Mouse (Mus musculus) embryonic facial prominence, embryonic 10.5 days (tissue): Measurements from ENCODE around the gene Wfdc5. TPM values are rescaled to one million over a fixed set of nuclear protein-coding genes. Genes with fewer than 3 reads are reported as not detected.
"Not testable (repeated sequence)": the region's sequence is repeated elsewhere in the genome, so short reads cannot be mapped to it uniquely, and the experiment has no call there.

Experiments
- DNase-seq: peaks from one replicate; pipeline ENCODE4 v3.0.0-alpha.2; 2017; ENCODE audit warnings: low spot score
- H3K27ac ChIP-seq: fragments of 300-500 bp; sonication (generic); replicated peaks from 2 replicates; pipeline ENCODE4 v1.5.1; 2016; ENCODE audit warnings: mild to moderate bottlenecking
- H3K27me3 ChIP-seq: fragments of 300-500 bp; sonication (generic); replicated peaks from 2 replicates; pipeline ENCODE4 v1.6.1; 2016; ENCODE audit warnings: low read depth, mild to moderate bottlenecking; ENCODE audit not compliant: poor library complexity, severe bottlenecking
- H3K36me3 ChIP-seq: fragments of 300-500 bp; sonication (generic); replicated peaks from 2 replicates; pipeline ENCODE4 v1.6.1; 2016; ENCODE audit warnings: mild to moderate bottlenecking, moderate library complexity
- H3K4me1 ChIP-seq: fragments of 300-500 bp; sonication (generic); 2 replicates; pipeline ENCODE4 v1.6.1; 2016
- H3K4me3 ChIP-seq: fragments of 300-500 bp; sonication (generic); 2 replicates; pipeline ENCODE4 v1.5.1; 2016; ENCODE audit warnings: mild to moderate bottlenecking, moderate library complexity
- H3K9me3 ChIP-seq: fragments of 300-500 bp; sonication (generic); 2 replicates; pipeline ENCODE4 v1.6.1; 2016; ENCODE audit warnings: mild to moderate bottlenecking
- whole genome bisulfite sequencing: fragments of 180-500 bp; shearing (Covaris S2); methylation state at CpG from one replicate; pipeline ENCODE4 v1.1.7; 2016; 5-methylcytosine and 5-hydroxymethylcytosine counted together
- polyA plus RNA-seq: library from polyadenylated mRNA; unstranded; fragments of >200 nt; fragmentation: Nextera tagmentation; extraction: Ambion mirVana; gene quantifications from 2 replicates; pipeline ENCODE4 v1.2.1, GENCODE M21; 2016

The Wfdc5 gene
- polyA plus RNA-seq: not detected in 2 replicates

- WGBS: 81% methylated on average over 7 of the region's 7 CpGs
- Histone ChIP-seq H3K27ac (no peak within 1 kb of the TSS), H3K9me3 (no peaks in the 10 kb centered on the region), H3K36me3 (no peaks in the 10 kb centered on the region), H3K4me1 (peaks cover 19% of the 10 kb centered on the region), H3K27me3 (0 out of 2 replicates have a peak, but pooled peaks cover 6% of the 10 kb centered on the region), H3K4me3 (no peak within 1 kb of the TSS)
- no peak for DNase-seq
Measured at GRCm38 (mm10) chr2:164182692-164183255, at the start of gene Wfdc5. Gene Wfdc5, minus strand, starts transcription at chr2:164182742.

- WGBS: 84% methylated on average over 8 of the region's 8 CpGs
- H3K36me3 ChIP-seq: no peaks in the 10 kb centered on the region
- no peaks in the 10 kb centered on the region for H3K9me3 ChIP-seq
- no peak overlapping the region for H3K4me3 ChIP-seq
- no peaks in the 10 kb centered on the region for H3K27me3 ChIP-seq
- DNase-seq: no peak
- no peaks in the 10 kb centered on the region for H3K4me1 ChIP-seq
- H3K27ac ChIP-seq: no peak overlapping the region
Measured at GRCm38 (mm10) chr2:164228361-164229070, 46.0 kb upstream of the Wfdc5 start.

- no peak within 1 kb of the TSS for H3K27ac ChIP-seq
- H3K36me3 ChIP-seq: no peaks in the 10 kb centered on the region
- no peaks in the 10 kb centered on the region for H3K9me3 ChIP-seq
- H3K4me1 ChIP-seq: no peaks in the 10 kb centered on the region
- H3K4me3 ChIP-seq: no peak within 1 kb of the TSS
- H3K27me3 ChIP-seq: no peaks in the 10 kb centered on the region
- WGBS: 82% methylated on average over 11 of the region's 11 CpGs
- no peak for DNase-seq
Measured at GRCm38 (mm10) chr2:164221522-164221921, 39.0 kb upstream of the Wfdc5 start, which contains the start of gene Wfdc15b. Gene Wfdc15b, minus strand, starts transcription at chr2:164221660.

GRCm38 (mm10) chr2:164219295-164219694 is 36.8 kb upstream of the Wfdc5 start:
- Histone ChIP-seq H3K4me3 (no peak overlapping the region), H3K36me3 (no peaks in the 10 kb centered on the region), H3K27me3 (no peaks in the 10 kb centered on the region), H3K9me3 (no peaks in the 10 kb centered on the region), H3K27ac (no peak overlapping the region), H3K4me1 (no peaks in the 10 kb centered on the region)
- 88% methylated on average over 9 of the region's 9 CpGs for WGBS
- DNase-seq: no peak

- Histone ChIP-seq H3K4me3 (no peak overlapping the region), H3K36me3 (no peaks in the 10 kb centered on the region), H3K4me1 (no peaks in the 10 kb centered on the region), H3K9me3 (no peaks in the 10 kb centered on the region), H3K27ac (no peak overlapping the region), H3K27me3 (no peaks in the 10 kb centered on the region)
- WGBS: 86% methylated on average over 5 of the region's 5 CpGs
- no peak for DNase-seq
Measured at GRCm38 (mm10) chr2:164212711-164213110, 30.2 kb upstream of the Wfdc5 start.

GRCm38 (mm10) chr2:164210892-164211291 is 28.4 kb upstream of the Wfdc5 start:
- H3K36me3 ChIP-seq: no peaks in the 10 kb centered on the region
- WGBS: 89% methylated on average over 4 of the region's 4 CpGs
- no peak overlapping the region for H3K4me3 ChIP-seq
- no peak for DNase-seq
- H3K27me3 ChIP-seq: no peaks in the 10 kb centered on the region
- H3K27ac ChIP-seq: no peak overlapping the region
- no peaks in the 10 kb centered on the region for H3K4me1 ChIP-seq
- no peaks in the 10 kb centered on the region for H3K9me3 ChIP-seq

GRCm38 (mm10) chr2:164206676-164207075 is 24.1 kb upstream of the Wfdc5 start:
- Histone ChIP-seq H3K27ac (no peak overlapping the region), H3K9me3 (no peaks in the 10 kb centered on the region), H3K4me1 (no peaks in the 10 kb centered on the region), H3K4me3 (no peak overlapping the region), H3K36me3 (no peaks in the 10 kb centered on the region), H3K27me3 (no peaks in the 10 kb centered on the region)
- 79% methylated on average over 4 of the region's 4 CpGs for WGBS
- no peak for DNase-seq

GRCm38 (mm10) chr2:164206011-164206410 is 23.5 kb upstream of the Wfdc5 start:
- DNase-seq, H3K36me3 ChIP-seq: not testable (repeated sequence)

GRCm38 (mm10) chr2:164199626-164200327 is 17.2 kb upstream of the Wfdc5 start, which contains the start of gene Wfdc15a:
Gene Wfdc15a, minus strand, starts transcription at chr2:164200130.
- no peak for DNase-seq
- Histone ChIP-seq H3K27ac (no peak within 1 kb of the TSS), H3K9me3 (no peaks in the 10 kb centered on the region), H3K36me3 (no peaks in the 10 kb centered on the region), H3K27me3 (no peaks in the 10 kb centered on the region), H3K4me3 (no peak within 1 kb of the TSS), H3K4me1 (no peaks in the 10 kb centered on the region)
- WGBS: 75% methylated on average over 20 of the region's 20 CpGs

More at GRCm38 (mm10) chr2:164206011-164206410, 23.5 kb upstream of the Wfdc5 start:
- H3K27ac ChIP-seq, H3K9me3 ChIP-seq, H3K27me3 ChIP-seq, H3K4me3 ChIP-seq, H3K4me1 ChIP-seq: not testable (repeated sequence)
- 90% methylated on average over 10 of the region's 10 CpGs for WGBS

- 83% methylated on average over 5 of the region's 5 CpGs for WGBS
- Histone ChIP-seq H3K4me1 (no peaks in the 10 kb centered on the region), H3K4me3 (no peak overlapping the region), H3K36me3 (no peaks in the 10 kb centered on the region), H3K9me3 (no peaks in the 10 kb centered on the region), H3K27me3 (no peaks in the 10 kb centered on the region), H3K27ac (no peak overlapping the region)
- DNase-seq: no peak
Measured at GRCm38 (mm10) chr2:164196700-164196990, 14.1 kb upstream of the Wfdc5 start.

- WGBS: 87% methylated on average over 5 of the region's 5 CpGs
- Histone ChIP-seq H3K9me3 (no peaks in the 10 kb centered on the region), H3K27me3 (no peaks in the 10 kb centered on the region), H3K27ac (no peak overlapping the region), H3K36me3 (no peaks in the 10 kb centered on the region), H3K4me3 (no peak overlapping the region), H3K4me1 (no peaks in the 10 kb centered on the region)
- no peak for DNase-seq
Measured at GRCm38 (mm10) chr2:164195971-164196699, 13.6 kb upstream of the Wfdc5 start.

- 88% methylated on average over 5 of the region's 5 CpGs for WGBS
- Histone ChIP-seq H3K9me3 (no peaks in the 10 kb centered on the region), H3K4me1 (no peaks in the 10 kb centered on the region), H3K4me3 (no peak overlapping the region), H3K36me3 (no peaks in the 10 kb centered on the region), H3K27me3 (no peaks in the 10 kb centered on the region), H3K27ac (no peak overlapping the region)
- no peak for DNase-seq
Measured at GRCm38 (mm10) chr2:164194959-164195630, 12.6 kb upstream of the Wfdc5 start.
